Comparison of ENCODE assay signal across 18 mouse cellular contexts in the genomic region with DNA sequence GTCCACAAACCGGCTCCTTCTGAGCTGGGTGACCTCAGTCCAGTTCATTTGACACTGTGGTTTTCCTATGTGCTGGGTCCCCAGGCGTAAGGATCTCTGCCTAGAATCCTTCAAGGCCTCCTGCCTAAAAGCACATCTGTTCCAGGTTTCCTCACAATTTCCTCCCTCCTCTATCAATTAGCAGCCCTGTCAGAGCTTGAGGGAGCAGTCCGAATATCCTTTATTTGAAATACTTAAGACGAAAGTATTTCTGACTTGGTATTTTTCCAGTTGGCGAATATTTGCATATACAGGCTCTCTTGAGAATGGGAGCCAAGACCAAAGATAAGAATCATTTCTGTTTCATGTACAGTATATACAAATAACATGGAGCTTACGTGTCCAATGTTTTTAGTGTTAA.
"Had no signal": no experiment of that assay in that cellular context is flagged by ENCODE, and none has a peak within 500 bp of the region (broad histone marks: within the 10 kb centered on the region; RNA-seq: fewer than 3 reads in every experiment).

No protein-coding gene starts in this region.

- H3K9me3 ChIP-seq: limb, embryonic 12.5 days; liver, embryonic 13.5 days; megakaryocyte, embryonic 14.5 days; midbrain, embryonic 15.5 days; neural tube, embryonic 12.5 days; stomach, embryonic 15.5 days had no signal

- H3K4me1 ChIP-seq: midbrain, embryonic 15.5 days had no signal

- H3K36me3 ChIP-seq: limb, embryonic 12.5 days; liver, embryonic 13.5 days; midbrain, embryonic 15.5 days; neural tube, embryonic 12.5 days; stomach, embryonic 15.5 days had no signal

- H3K4me2 ChIP-seq: limb, embryonic 12.5 days; liver, embryonic 13.5 days; midbrain, embryonic 11.5 days; midbrain, embryonic 15.5 days; neural tube, embryonic 12.5 days; stomach, embryonic 15.5 days had no signal

- H3K4me3 ChIP-seq: limb, embryonic 12.5 days; liver, embryonic 13.5 days; megakaryocyte, embryonic 14.5 days; midbrain, embryonic 15.5 days; neural tube, embryonic 12.5 days; stomach, embryonic 15.5 days had no signal

- H3K27ac ChIP-seq: limb, embryonic 12.5 days; liver, embryonic 13.5 days; macrophage; midbrain, embryonic 15.5 days; neural tube, embryonic 12.5 days; stomach, embryonic 15.5 days had no signal

- H3K9ac ChIP-seq: limb, embryonic 12.5 days; liver, embryonic 13.5 days; liver, postnatal 0 days; midbrain, embryonic 15.5 days; neural tube, embryonic 12.5 days; stomach, embryonic 15.5 days had no signal

- ATAC-seq: liver, postnatal 0 days; midbrain, embryonic 15.5 days had no signal

- H3K27me3 ChIP-seq: limb, embryonic 12.5 days; liver, embryonic 13.5 days; midbrain, embryonic 15.5 days; stomach, embryonic 15.5 days had no signal

- DNase-seq: kidney, adult 11 months; kidney, postnatal 36 days; layer of hippocampus, adult 9-11 months; layer of hippocampus, postnatal 36 days; liver; liver, embryonic 13.5 days; liver, postnatal 0 days; right cerebral cortex, postnatal 4 days; spleen, adult 18-20 months; thymus, adult 2 months; thymus, postnatal 25 days had no signal
